Mouse (Mus musculus): Measurements from ENCODE around the gene Mex3a.

GRCm38 (mm10) chr3:88523027-88523426, 9.2 kb upstream of the Mex3a start:
- TF ChIP-seq CTCF (conservative IDR thresholded peaks at IDR 0.05; ENCODE audit: low read length) (no peak), NANOG (IDR thresholded peaks at IDR 0.05; ENCODE audit: borderline replicate concordance, low read length) (no peak), POU5F1 (IDR thresholded peaks at IDR 0.05; ENCODE audit: borderline replicate concordance, low read length) (no peak)
